Mouse (Mus musculus): ENCODE data around the gene Neu2. TPM values are rescaled to one million over a fixed set of nuclear protein-coding genes. Genes with fewer than 3 reads are reported as not detected.
A peak's percentile ranks its signal among the peaks of the same experiment; 100 is the strongest.

The Neu2 gene
- total RNA-seq, 2 experiments from 2014 or later, result 2.3 to 2.4 TPM

DNA sequence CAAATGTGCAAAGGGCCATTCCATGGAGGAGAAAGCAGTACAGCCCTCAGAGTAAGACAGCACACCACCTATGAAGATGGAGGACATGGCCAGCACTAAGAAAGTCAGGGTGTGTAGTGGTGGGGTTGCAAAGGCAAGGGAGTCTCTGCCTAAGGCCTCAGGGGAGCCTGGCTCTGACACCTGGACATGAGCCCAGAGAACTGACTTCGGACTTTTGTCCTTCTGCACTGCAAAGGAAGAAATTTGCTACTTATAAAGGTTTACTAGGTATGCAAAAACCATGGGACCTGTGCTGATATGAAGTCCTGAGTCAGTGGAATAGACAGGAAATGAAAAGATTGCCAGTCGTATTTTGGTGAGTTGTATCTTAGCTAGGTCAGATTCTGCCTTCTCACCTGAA is 92.1 kb downstream of the Neu2 start:
- DNase-seq (ENCODE audit: extremely low spot score in 1 of 2, low spot score in 2 of 2), result no peak
- intact Hi-C loops (cut with DNase I), result no loop called here

DNA sequence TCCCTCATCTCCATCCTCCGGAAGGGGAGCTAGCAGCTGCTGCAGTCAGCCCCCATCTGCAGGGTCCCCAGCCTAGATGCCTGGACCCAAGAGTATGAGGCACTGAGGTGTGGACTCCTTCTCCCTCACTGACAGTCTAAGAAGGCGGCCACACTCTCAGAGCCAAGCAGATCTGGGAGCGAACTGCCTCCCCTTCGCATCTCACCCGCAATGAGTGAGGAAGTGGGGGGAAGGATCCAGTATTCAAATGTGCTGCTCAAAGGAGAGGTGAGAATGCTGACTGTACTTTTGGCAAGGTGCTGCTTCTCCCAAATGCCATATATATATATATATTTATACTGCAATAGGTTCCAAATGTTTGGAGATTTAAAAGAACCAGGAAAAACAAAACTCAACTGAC is 93.7 kb downstream of the Neu2 start:
- intact Hi-C loops (cut with DNase I), result no loop called here
- no peak for DNase-seq (ENCODE audit: extremely low spot score in 1 of 2, low spot score in 2 of 2)

DNA sequence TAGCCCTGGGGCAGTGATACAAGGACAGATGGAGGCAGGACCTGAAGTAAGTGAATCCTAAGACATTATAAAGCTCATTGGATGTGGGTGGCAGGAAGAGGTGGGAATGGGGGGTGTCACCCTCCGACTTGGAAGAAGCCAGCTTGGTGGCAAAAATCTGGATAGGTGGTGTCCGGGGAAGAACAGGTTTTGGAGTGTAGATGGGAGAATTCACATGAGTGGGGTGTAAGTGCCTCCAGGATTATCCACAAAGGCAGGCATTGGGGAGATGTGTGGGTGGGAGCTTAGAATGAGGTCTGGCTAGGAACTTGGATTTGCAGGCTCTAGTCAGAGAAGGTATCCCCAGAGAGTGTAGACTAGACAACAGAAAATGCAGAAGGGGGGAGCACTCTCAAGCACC is 95.6 kb downstream of the Neu2 start:
- intact Hi-C loops (cut with DNase I), result no loop called here
- no peak for DNase-seq (ENCODE audit: extremely low spot score in 1 of 2, low spot score in 2 of 2)

DNA sequence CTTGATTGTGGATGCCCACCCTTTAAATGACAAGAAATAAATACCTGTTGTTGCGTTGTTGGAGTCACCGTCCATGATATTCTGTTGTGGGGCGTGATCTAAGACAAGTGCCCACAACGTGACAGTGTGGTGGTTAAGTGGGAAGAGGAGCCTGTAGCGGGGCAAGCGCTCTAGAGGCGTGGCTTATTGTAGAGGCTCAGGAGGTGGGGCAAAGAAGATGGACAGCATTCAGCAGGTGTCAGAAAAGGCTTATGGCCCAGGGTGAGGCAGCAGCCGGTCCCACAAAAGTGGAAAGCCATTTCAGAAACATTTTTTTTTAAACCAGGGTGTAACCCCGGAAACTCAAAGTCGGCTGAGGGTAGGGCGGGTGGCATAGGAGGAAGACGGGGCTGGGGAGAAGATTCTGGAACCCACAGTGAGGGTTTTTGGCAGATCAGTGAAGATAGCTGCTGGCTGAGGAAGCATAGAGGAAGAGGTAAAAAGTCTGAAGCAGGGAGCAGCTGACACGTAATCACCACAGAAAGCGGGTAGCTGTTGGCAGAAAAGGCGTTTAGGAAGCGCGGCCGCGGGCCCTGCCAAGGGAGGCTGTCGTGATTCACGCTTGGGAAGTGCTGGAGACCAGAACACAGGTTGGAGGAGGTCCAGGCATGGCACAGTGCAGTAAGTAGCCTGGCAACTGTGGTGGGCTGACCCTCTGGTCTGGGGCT is 97.8 kb downstream of the Neu2 start:
- DNase-seq (ENCODE audit: extremely low spot score in 1 of 2, low spot score in 2 of 2), result peak; percentile 72 to 78
- intact Hi-C loops (cut with DNase I), result no loop called here

DNA sequence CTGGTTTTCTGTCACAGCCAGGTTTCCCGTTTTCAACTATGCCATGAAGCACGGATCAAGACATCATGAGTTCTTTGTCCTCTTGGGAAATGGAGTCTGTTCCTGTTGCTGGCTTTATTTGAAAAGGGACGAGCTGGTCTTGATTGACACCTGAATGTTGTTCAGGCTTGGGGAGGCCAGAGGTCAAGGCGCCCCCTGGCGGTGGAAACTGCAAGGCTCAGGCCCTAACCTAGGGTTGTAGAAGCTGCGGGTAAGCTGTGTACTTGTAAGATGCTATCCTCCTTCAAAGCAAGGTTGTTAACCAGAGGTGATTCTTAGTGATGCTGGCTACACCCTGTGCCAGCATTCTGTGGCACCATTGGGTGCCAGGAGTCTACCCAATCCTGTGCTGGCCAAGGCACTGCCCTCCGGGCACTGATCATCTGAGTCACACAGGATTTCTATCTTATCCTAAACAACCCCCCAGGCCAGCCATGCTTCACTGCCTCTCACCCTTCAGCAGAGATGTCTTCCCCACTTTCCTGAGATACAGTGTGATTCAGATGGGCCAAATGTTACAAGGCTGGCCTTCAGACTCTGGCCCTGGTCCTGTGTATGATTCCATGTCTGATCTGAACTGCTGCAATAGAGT is 98.8 kb downstream of the Neu2 start:
- intact Hi-C loops (cut with DNase I), result no loop called here
- peak in 1 of 2 experiments; percentile 66 for DNase-seq (ENCODE audit: extremely low spot score in 1 of 2, low spot score in 2 of 2)

DNA sequence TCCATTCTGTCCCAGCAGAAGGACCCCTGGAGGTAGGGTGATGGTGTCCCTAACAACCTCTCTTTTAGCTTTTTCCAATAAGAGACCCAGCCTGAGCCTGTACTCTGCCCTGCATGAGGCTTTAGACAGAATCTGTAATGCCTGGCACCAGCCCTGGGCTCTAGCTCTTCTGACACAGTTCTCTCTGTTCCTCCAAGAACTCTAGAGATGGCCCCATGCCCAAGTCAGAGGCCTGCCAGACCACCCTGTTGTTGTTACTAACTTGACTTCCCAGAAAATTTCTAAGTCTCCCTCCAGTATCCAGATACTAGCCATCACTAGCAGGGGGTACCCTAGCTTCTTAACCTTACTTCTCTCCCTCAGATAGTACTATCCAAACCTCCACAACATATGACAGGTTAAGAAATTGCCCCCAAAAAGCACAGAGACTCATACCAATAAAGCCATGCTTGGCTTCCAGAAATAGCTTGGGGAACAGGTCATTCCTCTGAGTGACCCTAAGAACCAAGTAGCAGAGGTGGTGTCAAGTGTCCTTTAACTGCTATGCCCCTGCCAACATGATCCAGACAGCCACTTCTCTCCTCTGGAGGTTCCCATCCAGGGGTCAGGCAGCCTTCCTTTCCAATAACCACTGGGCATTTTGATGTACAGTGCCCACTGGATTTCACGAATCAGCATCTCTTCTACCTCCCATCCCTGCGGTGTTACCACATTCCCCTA is 105.0 kb downstream of the Neu2 start:
- DNase-seq (ENCODE audit: extremely low spot score in 1 of 2, low spot score in 2 of 2), result peak in 1 of 2 experiments; percentile 40
- intact Hi-C loops (cut with DNase I), result no loop called here

DNA sequence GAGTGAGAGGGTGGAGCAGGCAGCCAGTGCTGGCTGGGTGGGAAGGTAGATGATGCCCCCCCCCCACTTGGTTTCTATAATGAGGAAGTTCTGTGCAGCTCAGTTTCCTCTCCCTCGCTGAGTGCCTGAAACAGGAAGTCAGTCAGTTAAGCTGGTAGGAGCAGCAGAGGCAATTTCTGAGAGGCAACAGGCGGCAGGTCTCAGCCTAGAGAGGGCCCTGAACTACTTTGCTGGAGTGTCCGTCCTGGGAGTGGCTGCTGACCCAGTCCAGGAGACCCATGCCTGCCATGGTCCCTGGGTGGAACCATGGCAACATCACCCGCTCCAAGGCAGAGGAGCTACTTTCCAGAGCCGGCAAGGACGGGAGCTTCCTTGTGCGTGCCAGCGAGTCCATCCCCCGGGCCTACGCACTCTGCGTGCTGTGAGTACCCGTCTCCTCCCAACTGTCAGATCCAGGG is 110.6 kb downstream of the Neu2 start, which contains the start of gene Inpp5d:
Inpp5d (plus strand) TSS at position 102 of the 458 bp plus-strand sequence.
- intact Hi-C loops (cut with DNase I), result no loop called here
- DNase-seq (ENCODE audit: extremely low spot score in 1 of 2, low spot score in 2 of 2), result peak in 1 of 2 experiments; percentile 39

DNA sequence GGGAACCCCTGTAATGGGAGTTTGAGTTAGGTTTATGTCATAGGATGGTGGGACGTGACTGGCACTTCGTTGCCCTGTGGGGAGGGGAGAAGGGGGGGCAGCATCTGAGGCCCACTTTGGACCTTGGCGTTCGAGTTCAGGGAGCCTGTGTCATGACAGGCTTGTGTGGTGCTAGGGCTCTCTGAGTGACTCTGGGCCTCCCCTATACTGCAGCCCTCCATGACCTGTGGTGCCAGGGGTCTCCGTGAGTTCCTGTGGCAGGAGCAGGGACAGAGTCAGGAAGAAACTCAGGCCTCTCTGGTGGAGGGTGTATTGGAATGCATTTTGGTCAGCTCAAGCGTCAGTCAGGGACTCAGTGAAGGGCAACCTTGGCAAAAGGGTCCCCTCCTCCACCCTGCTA is 111.0 kb downstream of the Neu2 start:
- DNase-seq (ENCODE audit: extremely low spot score in 1 of 2, low spot score in 2 of 2), result no peak
- intact Hi-C loops (cut with DNase I), result no loop called here

DNA sequence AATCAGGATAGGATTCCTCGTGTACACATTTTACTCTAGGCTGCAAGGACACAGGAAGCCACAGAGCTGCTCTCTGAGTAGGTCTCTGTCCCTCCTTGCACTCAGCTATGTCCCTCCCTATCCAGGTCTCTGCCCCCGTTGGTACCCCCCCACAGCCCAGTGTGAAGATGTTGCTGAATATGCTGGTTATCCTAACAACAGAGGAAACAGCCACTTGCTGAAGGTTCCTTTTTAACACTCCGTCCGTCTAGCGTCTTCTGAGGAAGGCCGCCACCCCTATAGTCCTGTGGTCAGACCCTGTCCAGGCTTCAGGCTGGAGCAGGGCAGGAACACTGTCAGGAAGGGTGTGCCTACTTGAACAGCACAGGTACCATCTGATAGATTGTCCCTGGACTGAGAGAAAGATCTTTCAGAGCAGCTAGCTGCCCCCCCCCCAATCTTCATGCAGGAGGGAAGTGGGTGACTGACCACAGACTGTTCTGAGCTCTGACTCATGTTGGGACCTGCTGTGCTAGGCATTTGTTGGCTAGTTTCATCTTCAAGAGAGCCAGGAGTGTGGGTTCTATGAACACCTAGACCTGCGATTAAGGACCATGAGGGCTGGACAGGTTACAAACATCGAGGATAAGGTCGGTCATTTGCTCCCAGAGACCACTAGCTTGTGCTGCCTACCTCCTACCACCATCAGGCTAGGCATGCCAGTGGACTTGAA is 111.6 kb downstream of the Neu2 start:
- DNase-seq (ENCODE audit: extremely low spot score in 1 of 2, low spot score in 2 of 2), result no peak
- intact Hi-C loops (cut with DNase I), result no loop called here

DNA sequence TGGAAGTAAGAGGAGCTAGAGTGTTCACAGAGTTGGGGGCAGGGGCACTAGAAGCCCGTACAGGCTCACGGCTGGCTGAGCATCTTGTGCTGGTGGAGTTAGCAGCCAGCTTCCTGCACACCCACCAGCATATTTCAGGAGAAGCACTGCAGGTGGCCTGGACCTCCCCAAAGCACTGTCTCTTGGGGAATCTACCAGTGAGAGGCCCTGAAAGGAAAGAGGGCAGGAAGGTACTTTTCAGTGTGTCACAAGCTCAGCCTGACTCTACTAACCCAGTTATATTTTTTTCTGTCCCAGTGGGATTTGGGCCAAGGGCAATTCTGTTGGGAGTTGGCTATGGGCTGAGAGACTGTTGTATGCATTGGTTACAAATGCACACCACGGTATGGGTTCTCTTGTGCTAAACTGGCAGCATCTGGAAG is 112.2 kb downstream of the Neu2 start:
- peak in 1 of 2 experiments; percentile 45 for DNase-seq (ENCODE audit: extremely low spot score in 1 of 2, low spot score in 2 of 2)
- intact Hi-C loops (cut with DNase I), result no loop called here

DNA sequence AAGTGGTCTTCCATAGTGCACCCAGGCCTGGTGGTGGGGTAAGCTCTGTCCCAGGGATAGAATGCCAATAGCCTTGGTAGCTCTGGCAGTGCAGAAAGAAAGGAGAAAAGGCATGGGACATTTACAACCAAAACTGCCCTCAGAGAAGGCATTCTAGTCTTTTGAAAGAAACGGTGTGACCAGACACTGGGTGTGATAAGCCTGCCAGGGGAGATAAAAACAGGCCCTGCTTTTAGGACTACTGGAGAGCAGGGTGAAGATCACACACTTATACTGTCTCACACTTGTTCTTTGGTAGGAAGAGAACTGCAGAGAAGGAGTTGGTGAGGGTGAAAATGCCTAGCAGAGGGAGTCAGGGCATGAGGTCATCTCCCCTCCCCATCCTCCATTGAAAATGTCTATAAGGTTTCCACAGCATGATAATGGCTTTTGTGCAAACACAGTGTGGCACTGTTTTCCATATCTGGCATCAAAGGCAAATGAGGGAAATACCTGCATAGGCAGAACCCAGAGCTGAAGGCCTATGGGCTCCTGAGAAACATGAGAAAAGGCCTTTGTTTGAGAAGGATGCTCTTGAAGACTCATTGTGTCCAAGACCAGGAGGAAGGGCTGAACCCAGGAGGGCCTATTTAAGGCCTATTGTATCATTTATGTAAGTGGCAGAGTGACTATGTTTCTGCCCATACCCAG is 114.4 kb downstream of the Neu2 start:
- intact Hi-C loops (cut with DNase I), result no loop called here
- DNase-seq (ENCODE audit: extremely low spot score in 1 of 2, low spot score in 2 of 2), result no peak

DNA sequence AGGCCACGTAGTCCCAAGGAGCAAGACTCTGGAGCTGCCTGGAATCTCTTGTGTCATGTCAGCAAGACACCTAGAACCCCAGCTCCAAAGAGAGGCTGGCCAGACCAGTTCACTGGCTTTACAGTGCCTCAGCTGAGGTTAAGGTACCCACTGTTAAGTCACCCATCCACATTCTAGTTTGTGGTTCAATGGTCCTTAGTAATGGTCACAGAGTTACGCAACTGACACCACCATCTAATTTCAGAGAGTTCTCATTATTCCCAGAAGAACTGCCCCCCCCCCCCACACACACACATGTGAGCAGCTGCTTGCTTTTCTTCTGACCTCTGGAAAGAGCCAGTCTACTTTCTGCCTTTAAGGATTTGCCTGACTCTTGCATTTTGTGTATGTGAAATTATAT is 115.1 kb downstream of the Neu2 start:
- intact Hi-C loops (cut with DNase I), result no loop called here

DNA sequence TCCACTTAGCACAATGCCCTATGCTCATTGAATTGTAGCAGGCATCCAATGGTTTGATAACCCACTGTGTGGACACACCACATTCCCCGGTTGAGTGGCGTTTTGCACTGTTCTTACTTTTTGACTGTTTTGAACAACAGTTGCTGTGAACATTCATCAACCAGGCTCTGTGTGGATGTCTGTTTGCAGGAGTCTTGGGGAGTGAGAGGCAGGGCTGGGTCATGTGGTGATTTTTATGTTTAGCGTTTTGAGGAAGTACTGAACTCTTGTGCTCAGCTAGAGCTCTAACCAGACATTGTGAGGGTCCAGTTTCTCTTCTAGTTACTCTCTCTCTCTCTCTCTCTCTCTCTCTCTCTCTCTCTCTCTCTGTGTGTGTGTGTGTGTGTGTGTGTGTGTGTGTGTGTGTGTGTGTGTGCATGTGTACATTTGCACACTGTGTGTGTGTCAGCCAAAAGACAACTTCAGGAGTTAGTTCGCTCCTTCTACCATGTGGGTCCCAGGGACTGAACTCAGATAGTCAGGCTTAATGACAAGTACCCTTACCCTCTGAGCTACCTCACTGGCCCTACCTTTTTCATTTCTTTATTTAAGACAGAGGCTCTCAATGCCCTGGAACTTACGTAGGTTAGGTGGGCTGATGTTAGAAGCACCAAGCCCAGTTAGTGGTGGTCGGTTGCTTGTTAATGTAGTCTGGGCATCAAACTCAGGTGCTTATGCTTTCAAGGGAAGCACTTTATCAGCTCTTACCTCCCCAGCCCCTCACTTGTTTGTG is 115.8 kb downstream of the Neu2 start:
- intact Hi-C loops (cut with DNase I), result no loop called here
- no peak for DNase-seq (ENCODE audit: extremely low spot score in 1 of 2, low spot score in 2 of 2)

More for the DNA sequence above, 115.1 kb downstream of the Neu2 start:
- no peak for DNase-seq (ENCODE audit: extremely low spot score in 1 of 2, low spot score in 2 of 2)

DNA sequence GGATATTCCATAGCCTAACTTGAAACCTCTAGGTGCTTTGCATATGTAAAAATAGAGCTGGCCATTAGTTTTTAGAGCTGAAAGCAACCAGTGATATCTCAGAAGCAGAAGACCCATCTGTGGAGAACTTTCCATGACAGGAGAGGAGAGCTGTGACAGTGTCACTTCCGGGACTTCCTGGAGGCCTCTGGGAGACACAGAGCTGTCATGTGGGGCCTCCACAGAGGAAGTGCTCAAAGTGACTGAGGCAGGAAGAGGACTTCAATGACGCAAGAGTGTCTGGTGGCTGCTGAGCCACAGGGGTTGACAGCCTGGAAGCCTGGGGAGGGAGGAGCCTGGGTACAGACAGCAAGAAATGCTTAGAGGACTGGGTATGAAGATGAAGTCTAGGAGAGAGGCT is 116.7 kb downstream of the Neu2 start:
- peak in 1 of 2 experiments; percentile 51 for DNase-seq (ENCODE audit: extremely low spot score in 1 of 2, low spot score in 2 of 2)
- intact Hi-C loops (cut with DNase I), result no loop called here

DNA sequence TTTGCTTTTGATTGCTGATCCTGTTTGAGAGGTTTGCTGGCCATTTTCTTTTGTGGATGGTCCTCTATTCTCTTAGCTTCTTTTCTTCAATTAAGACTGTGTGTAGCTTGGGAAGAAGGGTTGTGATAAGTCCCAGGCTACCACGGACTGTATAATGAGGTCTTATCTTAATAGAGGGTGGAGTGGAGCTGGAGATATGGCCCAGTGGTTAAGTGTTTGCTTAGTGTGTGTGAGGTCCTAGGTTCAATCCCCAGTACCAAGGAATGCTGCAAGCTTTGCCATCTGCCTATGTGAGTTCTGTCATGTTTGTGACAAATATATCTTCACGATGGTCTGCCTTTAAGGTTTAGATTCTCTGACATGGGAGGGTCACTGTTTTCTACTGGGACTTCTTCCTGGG is 118.4 kb downstream of the Neu2 start:
- intact Hi-C loops (cut with DNase I), result no loop called here
- DNase-seq (ENCODE audit: extremely low spot score in 1 of 2, low spot score in 2 of 2), result no peak

DNA sequence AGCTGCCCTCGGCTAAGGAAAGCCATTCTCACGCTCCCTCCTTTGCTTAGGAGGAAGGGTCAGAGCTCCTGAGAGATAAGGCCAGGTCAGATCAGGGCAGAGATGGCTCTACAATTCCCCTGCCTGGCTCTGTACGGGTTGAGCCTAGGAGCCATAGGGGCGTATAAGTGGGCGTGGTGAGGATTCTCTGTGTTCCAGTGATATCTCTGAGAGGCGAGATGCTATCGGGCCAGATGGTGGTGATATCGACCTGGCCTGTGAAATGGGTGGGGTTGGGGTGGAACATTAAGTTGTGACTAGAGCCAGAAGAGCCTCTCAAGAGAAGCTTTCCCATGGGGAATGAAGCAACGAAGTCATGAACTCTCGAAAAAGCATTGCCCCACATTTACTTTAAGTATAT is 121.9 kb downstream of the Neu2 start:
- intact Hi-C loops (cut with DNase I), result no loop called here
- DNase-seq (ENCODE audit: extremely low spot score in 1 of 2, low spot score in 2 of 2), result no peak

DNA sequence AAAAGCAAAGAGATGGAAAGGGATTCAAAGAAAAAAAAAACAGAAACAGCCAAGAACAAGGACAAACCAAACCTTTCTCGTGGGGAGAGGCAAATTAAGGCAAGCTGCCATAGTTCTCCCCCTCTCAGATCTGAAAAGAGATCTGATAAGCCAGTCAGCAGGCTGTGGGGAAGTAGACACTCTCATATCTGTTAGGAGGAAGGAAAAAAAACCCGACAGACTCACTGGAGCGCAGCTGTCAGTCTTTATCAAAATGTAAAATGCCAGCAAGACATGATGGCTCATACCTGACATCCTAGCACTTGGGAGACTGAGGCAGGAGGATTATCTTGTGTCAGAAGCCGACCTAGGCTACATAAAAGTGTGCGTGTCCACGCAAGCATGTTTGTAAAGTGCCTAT is 122.5 kb downstream of the Neu2 start:
- DNase-seq (ENCODE audit: extremely low spot score in 1 of 2, low spot score in 2 of 2), result no peak

DNA sequence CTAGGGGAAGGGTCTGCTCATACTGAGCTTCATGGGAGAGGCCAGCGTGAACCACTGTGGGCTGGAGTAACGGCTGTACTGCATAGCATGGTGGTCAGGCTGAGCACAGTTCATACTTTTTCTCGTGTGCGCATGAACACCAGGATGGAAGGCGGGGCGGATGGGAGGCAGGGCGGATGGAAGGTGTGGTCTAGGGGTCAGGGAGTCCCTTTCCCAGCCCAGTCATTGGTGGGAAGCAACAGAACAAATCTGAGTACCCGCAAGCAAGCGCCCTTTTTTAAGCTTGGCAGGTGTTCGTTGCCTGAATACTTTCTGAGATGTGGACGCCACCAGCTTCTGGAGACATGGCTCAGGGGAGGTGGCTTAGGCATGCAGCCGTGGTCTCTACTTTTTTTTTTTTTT is 127.0 kb downstream of the Neu2 start:
- no peak for DNase-seq (ENCODE audit: extremely low spot score in 1 of 2, low spot score in 2 of 2)
- intact Hi-C loops (cut with DNase I), result no loop called here

More for the DNA sequence above, 122.5 kb downstream of the Neu2 start:
- intact Hi-C loops (cut with DNase I), result no loop called here

Data from left cerebral cortex, postnatal 10 days (tissue).